Mouse (Mus musculus) urinary bladder, postnatal 10 days (tissue): ENCODE data around the gene Rasip1.

ENCODE experiments used
- DNase-seq: peaks from one replicate; pipeline ENCODE4 v3.0.0; 2022; ENCODE audit warnings: low spot score

Rasip1 gene

DNA sequence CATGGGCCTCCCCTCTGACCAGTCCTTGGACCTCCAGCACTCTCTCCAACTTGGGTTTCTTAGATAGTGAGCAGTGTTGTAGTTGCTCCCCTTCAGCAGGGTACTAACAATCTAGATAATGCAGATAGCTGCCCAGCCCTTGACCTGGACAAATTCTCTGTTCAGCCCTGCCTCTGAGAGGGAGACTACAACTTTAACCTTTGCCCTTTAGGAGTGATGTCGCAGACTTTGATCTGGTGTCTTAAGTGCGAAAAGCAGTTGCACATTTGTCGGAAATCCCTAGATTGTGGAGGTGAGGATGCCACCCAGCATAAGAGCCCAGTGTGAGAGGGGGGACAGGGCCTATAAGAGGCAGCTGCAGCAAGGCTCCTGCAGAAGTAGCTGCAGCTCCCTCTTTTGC lies 2.6 kb upstream of the Rasip1 start:
- no peak for DNase-seq

DNA sequence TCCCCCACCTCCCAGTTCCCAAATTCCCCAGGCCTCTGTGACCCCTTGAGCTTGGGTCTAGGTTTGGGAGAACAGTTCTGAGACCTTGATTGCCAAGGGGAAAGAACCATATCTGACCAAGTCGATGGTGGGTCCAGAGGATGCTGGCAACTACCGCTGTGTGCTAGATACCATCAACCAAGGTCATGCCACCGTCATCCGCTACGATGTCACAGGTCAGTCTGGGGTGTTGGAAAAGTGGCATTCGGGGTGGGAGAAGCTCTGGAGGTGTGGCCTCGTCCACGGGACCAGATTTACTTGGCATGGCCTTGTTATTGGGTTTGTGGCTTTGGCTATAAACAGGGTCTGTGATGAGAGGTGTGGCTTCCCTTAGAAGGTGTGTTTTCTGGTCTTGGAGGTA lies 1.8 kb upstream of the Rasip1 start:
- no peak for DNase-seq

DNA sequence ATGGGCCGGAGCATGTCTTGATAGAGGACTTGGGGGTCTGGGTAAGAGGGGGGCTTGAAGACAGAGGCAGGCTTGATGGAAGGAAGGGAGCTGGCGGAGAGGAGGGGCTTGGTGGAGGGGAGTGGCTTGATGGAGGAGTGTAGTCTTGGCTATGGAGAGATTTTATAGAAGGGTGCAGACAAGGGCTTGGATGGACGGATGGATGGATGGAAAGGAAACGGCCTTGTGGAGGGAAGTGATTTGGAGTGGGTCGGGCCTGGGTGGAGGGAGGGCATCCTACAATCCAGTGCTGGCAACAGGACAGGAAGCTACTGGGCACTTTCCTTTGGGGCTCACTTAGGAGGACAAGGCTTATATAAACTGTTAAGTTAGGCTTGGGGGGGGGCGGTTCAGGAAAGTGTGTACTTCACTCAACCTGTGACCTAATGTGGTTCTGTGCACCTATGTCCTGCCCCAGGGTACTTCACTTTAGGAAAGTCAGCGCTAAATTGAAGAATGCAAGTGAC lies 664 bp upstream of the Rasip1 start:
- DNase-seq = no peak

GRCm38 (mm10) chr7:45628364-45629294 lies 1.3 kb downstream of the Rasip1 start:
- peak; percentile 71 for DNase-seq

DNA sequence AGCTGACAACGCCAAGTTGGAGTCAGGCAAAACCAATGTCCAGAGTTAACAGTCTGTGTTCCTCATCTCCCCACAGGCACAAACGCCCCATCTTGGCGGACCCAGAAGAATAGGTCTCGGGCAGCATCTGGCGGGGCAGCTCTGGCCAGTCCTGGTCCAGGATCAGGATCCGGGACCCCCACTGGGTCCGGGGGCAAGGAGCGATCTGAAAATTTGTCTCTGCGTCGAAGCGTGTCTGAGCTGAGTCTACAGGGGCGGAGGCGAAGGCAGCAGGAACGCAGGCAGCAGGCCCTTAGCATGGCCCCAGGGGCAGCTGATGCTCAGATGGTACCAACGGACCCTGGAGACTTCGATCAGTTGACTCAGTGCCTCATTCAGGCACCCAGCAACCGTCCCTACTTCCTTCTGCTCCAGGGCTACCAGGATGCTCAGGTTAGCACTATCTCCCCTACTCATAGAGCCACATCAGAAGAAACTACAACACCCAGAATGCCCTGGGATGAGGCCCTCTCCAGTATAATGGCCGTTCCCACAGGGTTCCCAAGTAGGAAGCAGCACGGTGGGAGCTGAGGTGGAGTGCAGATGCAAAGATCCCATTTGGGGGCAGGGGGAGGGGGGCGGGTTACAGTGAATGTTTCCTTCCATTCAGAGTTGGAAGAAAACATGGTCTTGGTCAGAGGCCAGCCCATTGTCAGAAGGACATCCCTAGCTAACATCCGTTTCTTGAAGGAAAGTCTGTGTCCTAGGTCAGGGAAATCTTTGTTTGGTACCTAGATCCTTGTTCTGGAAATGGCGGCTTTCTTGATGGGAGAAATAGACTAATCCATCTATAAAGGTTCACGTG lies 3.0 kb downstream of the Rasip1 start:
- no peak for DNase-seq

GRCm38 (mm10) chr7:45632499-45632898 lies 5.2 kb downstream of the Rasip1 start:
- no peak for DNase-seq

DNA sequence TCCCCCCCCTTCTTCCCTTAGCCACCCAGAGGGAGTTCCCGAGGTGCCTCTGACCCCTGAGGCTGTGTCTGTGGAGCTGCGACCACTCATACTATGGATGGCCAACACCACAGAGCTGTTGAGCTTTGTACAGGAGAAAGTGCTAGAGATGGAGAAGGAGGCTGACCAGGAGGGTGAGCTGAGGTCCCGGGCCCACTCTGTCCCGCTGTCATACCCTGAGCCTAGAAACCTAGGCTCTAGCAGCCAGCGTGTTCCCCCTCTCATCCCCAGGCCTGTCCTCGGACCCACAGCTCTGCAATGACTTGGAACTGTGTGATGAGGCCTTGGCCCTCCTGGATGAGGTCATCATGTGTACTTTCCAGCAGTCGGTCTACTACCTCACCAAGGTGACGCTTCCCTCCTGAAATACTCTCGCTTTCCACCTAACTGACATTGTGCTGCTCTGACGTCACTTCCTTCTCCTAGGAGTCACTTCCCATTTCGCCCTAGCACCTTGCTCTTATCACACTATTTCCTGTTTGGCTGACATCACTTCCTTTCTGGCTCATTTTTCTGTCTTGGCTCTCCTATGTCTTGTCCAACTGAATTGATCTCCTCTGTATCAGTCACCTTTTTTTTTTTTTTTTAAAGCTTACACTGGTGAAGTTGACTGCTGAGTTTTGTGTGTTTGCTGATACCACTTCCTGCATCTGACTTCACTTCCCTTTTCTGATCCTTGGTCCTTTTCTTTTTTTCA lies 7.8 kb downstream of the Rasip1 start:
- DNase-seq = no peak

DNA sequence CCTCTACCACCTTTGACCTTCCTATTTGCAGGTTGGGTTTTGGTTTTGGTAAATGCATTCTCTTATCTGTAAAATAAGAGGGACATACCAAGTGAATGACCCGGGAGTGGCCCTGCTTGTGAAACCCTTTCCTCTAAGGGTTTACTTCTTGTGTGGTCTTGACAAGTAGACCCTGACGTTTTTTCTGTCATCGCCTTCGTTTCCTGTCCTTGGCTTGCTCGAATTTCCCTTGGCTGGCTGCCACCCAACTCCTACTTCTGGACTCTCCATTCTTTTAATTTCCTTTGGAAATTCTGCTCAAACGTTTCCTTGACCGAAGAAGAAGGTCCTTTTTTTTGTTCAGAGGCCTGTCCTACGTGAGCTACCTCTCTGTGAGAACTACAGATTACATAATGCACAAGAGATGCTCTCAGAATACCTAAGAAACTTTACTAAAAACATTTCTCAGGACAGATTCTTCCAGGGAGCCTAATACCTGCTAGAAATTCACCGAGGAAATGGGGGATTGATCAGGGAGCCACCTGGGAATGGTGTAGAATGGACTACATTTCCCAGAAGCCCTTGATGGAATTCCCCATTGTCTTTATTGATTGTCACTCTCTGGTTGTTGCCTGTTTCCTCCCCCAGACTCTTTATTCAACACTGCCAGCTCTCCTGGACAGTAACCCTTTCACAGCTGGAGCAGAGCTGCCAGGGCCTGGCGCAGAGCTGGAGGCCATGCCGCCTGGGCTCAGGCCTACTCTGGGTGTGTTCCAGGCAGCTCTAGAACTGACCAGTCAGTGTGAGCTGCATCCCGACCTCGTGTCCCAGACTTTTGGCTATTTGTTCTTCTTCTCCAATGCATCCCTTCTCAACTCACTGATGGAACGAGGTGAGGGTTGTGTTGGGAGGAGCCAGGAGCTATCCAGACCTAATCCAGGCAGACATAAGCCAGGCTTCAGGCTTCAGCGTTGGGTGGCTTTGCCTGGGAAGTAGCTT lies 8.7 kb downstream of the Rasip1 start:
- no peak for DNase-seq

GRCm38 (mm10) chr7:45637710-45638109 lies 10.4 kb downstream of the Rasip1 start:
- DNase-seq = no peak

- peak; percentile 78 for DNase-seq
Observed at GRCm38 (mm10) chr7:45638623-45639401, 11.5 kb downstream of the Rasip1 start.

DNA sequence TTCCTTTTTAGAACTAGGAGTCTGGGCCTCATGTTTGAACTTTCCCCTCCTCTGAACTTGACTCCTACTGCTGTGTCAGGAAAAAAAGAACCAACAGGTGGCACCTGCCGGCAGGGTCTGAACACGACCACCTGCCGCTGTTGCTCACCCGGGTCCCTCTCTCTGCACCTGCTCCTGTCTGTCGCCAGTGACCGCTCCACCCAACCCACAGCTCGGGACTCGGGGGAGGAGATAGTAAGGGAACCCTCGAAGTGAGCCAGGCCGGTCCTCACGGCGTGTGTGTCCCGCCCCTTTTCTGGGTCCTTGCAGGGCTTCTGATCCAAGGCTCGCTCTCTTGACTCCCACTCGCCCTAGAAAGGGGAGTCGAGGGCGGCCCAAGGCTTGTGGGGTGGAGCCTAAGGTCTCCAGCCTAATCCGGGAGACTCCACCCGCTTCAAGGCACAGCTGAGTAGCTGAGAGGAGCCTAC lies 12.3 kb downstream of the Rasip1 start, which contains the start of gene Mamstr:
Gene Mamstr, plus strand, starts transcription at position 417 of the 467 bp plus-strand sequence.
- no peak for DNase-seq

- no peak for DNase-seq
Observed at GRCm38 (mm10) chr7:45640191-45640957, 13.1 kb downstream of the Rasip1 start.

GRCm38 (mm10) chr7:45641391-45642040 lies 14.2 kb downstream of the Rasip1 start:
- no peak for DNase-seq

DNA sequence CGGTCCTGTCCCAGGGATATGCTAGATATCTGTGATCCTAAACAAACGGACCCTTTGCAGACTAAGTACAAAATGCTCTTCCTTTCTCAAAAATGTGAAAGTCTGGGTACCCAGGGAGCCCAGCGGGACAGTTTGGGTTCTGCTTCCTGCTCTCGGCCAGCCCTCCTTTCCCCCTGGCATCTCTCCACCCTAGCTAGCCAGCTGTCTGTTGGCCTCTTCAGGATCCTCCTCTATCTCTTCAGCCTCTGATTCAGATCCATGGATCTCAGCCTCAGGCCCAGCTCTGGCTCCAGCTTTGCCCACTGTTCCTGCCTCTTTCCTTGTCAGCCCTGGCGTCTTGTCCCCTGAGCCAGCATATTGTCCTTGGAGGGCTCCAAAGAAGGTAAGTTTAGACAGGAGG lies 14.8 kb downstream of the Rasip1 start:
- no peak for DNase-seq

GRCm38 (mm10) chr7:45642503-45643255 lies 15.4 kb downstream of the Rasip1 start:
- no peak for DNase-seq

DNA sequence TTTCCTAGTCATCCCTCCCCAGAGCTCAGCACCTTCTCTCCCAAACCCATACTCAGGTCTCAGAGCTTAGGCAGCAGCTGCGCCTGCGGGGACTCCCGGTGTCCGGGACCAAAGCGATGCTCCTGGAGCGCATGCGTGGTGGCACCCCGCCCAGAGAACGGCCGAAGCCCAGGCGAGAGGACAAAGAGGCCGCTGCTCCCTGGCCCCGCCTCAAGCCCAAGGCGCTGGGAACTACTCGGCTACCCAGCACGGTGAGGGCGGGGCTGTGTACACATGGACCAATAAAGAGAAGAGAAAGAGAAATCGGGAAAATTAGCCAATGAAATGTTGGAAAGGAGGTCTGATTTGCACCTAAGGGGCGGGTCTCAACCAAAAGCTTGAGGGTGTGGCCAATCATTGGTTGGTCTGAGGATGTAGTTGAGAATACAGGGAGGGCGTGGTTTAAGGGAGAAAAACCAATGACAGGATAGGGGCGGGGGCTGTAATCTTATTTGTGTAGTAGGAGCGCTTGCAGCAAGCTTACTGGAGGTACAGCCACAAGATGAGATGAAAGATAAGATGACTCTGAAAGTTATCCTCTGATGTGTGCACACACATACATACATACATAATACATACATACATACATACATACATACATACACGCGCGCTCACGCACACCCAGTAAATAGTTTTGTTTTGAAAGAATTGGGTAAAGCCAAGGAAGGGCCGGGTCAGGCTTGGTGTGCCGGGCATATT lies 16.3 kb downstream of the Rasip1 start:
- peak; percentile 67 for DNase-seq

DNA sequence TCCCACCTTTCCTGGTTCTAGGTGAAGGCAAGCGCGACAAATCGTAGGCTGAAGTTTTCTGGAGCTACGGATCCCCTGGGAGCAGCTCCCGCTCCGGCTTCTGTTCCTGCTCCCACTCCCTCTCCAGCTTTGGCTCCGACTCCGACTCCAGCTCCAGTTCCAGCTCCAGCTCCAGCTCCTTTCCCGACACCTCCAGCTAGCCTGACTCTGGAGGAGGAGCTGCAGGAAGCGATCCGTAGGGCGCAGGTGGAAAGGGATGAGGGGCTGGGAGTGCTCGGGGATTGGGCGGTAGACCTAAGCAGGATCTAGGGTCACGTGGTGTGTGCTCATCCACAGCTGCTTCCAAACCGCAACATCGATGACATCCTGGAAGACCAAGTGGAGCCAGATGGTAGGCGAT lies 16.9 kb downstream of the Rasip1 start:
- DNase-seq = no peak
